Mouse (Mus musculus) embryo, embryonic 11.5 days (tissue): ENCODE measurements around the gene Samhd1.

Experiments
- DNase-seq: peaks from one replicate; pipeline ENCODE4 v3.0.0-alpha.2; 2012; ENCODE audit warnings: low read depth, low spot score

Samhd1 gene

DNA sequence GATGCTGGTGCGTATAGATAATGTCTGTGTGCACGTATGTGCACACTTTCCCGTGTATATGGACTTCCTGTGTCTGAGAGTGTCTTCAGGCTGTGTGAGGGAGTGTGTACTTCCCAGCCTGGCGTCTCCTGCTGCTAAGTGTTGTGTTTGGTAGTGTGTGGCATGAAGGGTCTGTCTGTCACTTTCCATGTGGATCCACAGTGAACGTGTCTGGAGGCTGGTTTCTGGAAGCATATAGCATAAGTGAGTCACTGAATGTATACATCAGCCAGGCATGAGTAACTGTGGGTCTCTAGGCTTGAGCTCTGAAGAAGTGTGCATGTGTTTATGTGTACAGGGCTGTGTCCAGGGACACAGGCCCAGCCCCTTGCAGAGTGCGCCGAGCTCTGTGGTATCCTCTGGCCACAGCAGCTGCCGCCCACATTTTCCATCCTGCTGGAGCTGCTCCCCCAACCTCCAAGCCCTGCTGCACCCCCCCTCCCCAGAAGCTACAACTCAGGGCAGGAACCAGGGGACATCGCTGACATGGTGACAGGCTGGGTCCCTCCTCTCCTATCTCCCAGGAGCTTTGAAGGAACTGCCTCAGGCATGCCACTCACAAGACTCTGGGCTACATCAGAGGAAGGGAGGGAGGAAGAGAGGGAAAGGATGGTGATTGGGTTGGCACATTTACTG lies 61.5 kb downstream of the Samhd1 start:
- no peak for DNase-seq

DNA sequence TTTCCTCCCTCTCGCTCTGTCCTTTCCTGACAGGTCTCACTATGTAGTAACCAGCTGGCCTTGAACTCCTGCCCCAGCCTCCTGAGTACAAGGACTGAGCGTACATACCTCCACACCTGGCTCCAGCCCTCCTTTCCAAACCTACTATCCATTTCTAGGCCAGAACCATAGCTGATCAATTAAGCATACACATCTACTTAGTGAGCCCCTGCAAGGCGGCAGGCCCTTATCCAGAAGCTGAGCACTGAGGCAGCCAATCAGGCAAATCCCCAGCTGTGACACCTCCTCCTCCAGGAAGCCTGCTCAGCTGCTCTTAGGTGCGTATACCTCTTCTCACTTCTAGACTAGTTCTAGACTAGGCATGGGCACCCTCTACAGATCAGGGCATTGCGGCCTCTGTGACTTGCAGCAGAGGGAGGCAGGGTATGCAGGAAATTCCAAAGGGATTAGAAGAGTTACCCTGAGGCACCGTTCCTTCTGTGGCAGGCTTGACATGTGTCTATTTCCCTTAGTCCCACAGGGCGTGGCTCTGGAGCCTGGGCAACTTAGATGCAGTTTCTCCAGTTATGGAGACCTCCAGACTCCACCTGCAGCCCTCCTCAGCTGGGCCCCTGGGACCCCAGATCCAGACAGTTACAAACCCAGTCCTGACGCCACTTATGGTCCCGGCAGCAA lies 62.6 kb downstream of the Samhd1 start:
- DNase-seq: no peak

DNA sequence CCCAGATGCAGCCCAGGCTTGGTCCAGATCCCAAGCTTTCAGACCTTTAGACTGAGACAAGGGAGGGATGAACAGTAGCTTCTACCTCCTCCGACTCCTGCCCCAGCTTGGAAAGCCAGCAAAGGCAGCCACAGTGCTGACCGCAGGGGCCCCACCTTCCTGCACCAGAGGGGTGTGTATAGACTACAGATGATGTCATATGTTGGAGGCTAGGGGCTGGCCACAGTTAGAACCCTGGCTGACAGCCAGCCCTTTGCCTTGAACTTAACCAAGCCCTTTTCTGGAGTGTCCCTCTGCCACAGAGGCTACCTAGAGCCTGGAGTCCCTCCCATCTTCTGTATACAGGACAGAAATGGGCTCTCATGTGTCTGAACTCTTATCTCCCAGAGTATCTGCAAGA lies 63.5 kb downstream of the Samhd1 start:
- DNase-seq: no peak

DNA sequence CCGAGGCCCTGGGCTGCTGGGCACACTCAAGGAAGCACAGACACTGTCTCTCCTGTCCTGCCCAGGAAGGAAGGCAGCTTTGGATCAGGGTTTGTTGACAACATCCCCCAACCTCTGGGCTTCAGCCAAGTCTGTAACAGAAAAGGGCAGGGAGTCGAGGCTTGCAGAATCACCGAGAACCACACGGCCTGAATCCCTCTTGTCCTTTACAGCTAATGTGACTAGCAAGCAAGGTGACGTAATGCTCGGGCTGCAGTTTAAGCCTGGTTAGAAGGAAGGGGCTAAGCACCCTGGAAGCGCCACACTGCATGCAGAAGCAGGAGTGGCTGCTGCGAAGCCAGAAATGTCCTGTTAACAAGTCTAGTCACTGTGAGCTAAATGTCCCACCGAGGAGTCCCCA lies 64.7 kb downstream of the Samhd1 start:
- DNase-seq: no peak

DNA sequence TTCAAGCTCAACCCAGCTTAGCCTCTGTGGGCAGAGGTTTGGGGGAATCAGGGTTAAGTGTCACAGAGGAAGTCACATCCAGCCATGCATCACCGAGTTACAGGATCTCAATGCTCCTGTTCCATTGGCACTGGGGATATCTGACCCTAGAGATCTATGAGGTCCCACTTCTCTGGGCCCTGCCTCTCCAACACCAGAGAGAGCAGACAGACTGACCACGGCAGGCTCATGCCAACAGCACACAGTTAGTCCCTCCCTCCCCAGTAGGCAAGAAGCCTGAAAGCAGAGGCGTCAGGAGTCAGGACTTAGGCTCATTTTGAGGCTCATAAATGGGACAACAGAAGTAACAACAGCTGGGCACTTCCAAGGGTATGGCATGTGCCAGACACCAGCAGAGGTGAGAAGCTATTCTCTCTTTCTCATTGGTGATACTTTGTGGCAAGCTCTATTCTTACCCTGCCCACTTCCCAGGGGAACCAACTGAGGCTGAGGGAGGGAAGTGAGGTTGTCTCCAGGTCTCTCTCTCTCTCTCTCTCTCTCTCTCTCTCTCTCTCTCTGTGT lies 65.2 kb downstream of the Samhd1 start:
- DNase-seq: no peak

DNA sequence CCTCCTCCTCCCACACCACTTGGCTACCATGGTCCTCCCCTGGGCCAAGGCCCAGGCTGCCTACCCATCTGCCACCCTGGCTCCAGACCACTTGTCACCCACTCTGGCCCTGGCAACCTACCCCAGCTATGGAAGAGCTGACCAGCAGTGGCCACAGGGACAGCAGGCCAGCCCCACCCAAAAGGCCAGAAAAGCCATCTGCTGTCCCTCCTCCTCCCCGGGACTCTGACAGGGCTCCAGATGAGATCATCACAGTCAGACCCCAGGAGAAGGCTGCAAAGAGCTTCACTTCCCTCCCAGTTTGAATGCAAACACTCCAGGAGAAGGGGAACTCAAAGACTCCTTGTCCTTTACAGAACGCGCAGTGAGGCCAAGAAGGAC lies 65.7 kb downstream of the Samhd1 start:
- no peak for DNase-seq

DNA sequence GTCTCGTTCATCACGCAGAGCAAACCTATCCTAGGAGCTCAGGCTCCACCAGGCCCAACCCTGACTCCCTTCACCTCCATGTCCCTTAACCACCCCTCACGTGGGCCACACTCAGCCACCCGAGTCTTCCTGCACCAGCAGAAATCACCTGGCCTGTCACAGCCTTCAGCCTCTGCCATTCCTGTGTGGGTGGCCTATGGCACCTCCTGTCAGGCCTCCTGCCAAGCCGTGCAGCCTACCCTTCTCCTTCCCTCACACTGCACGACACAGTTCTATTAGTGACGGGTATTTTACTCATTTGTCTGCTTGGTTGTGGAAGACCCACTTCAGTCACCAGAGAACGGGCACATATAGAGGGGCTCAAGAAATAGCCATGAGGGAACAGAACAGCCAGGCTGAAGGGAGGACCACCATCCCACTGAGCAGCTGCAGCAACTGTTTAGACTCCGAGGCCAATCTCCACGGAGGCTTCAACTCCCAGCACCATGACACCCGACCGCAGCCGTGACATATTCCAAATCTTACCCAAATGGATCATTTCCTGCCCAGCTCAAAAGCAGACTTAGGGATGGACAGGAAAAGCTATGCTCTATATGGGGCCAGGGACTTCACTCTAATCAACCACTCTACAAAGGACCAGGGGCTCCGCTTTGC lies 66.2 kb downstream of the Samhd1 start:
- no peak for DNase-seq

DNA sequence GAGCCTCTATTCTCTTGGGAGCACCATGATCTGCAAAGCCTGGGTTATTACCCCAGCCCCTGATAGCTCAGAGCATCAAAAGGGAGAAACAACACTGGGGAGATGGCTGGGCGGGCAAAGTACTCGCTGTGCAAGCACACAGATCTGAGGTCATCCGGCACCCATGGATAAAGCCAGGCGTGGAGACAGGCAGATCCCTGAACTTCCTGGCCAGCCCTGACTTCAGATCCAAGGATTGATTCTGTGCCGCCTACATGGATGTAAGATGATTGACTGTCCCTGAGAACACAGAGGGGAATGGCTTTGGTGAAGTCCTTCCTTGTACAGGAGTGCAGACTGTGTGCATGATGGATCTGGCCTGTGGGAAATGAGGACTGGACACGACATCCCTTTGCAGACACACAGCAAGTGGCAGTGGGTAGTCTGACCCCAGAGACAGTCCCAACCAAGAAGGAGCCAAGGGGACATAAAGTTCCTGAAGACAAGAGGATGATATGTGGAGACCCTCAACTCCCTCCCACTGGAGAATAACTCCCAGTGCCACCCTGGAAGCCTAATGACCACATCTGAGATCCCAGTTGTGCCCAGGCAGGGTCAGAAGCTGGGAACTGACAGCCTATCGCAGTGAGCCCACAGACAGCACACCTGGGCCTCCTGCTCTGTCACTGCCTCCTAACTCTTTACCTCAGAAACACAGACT lies 68.2 kb downstream of the Samhd1 start:
- DNase-seq: no peak

DNA sequence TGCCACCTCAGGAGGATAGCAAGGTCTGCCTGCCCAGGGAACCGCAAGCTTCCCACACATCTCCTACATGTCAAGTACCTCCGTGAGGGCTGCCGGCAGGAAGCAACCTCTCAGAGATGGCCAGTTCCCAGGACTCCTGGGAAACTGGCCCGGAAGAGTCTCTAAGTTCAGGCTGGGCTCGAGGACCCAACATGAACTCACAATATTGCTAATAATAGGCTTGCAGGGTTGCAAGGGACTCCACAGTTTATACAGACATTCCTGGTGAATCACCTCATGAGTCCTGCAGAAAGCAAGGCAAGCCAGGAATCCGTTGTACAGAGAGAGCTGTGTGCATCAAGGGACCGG lies 69.2 kb downstream of the Samhd1 start:
- no peak for DNase-seq

DNA sequence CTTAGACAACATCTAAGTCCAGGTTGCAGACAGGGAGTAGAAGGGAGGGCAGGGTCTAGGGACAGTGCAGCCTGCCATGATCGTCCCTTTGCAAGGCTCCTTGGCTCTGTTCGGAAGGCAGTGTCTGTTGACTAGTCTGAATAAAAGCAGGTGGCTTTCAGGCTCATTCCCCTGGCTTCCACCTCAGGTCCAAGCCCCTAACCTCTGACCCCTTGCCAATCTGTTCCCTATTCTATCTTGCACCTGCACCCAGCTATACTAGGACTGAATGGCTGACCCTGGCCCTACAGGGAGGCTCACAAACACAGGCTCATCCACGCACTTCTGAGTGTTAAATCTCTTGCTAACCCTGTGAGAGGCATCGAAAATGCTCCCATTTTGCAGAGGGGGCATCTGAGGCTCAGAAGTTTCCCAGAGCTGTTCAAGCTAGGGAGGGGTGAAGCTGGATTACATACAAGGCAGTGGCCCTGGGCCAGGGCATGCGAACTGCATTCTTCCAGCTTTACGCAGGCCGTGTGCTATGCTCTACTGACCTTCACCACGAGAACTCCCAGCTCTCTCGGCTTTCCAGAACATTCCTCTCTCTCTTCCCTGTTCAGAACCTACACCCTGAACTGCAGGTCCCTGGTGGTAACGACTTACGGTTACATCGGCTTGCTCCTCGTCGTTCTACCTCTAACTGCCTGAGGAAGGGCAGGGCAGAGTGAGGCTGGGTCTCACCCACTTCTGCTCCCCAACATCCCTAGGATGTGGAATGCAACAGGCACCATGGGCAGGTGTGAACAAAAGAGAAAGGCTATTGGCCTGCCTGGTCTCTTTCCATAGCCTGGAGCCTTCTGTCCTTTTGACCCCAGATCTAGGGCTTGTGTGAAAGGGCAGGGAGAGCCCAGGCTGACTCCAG lies 69.8 kb downstream of the Samhd1 start:
- DNase-seq: no peak

DNA sequence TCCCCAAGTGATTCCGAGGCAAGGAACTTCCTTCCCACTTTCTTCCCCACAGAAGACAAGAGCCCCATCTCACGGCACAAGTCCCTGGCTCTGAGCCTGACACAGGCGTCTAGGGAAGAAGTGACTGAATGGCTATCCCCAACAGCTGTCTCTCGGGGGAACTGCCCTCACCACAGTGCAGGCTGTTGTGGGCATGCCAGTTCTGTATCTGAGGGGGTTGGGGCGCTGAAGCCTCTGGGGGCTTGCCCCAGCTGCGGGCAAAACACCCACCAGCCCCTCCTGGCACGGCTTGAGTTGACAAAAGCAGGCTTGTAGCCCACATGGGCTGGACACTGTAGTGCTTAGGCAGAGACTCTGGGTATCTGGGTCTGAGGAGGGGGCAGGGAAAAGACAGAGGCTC lies 70.9 kb downstream of the Samhd1 start:
- no peak for DNase-seq

DNA sequence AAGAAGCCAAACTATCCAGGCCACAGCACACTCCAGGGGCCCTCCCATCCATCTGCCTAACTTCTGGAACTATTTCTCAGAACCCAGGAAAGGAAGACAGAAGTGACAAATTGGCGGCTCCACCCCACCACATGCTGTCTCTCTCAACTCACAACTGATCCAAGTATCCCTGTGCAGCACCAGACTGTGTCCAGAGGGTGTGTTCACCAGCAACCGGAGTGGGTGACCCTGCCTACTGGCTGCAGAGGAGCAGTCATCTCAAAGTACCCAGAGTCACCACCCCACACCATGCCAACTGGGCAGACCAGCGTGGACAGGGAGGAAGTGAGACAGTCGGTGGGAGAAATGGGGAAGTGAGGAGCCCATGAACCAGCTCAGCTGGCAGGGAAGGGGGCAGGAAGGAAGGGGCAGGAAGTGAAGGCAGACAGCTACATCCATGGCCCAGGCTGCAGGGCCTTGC lies 71.8 kb downstream of the Samhd1 start:
- no peak for DNase-seq

DNA sequence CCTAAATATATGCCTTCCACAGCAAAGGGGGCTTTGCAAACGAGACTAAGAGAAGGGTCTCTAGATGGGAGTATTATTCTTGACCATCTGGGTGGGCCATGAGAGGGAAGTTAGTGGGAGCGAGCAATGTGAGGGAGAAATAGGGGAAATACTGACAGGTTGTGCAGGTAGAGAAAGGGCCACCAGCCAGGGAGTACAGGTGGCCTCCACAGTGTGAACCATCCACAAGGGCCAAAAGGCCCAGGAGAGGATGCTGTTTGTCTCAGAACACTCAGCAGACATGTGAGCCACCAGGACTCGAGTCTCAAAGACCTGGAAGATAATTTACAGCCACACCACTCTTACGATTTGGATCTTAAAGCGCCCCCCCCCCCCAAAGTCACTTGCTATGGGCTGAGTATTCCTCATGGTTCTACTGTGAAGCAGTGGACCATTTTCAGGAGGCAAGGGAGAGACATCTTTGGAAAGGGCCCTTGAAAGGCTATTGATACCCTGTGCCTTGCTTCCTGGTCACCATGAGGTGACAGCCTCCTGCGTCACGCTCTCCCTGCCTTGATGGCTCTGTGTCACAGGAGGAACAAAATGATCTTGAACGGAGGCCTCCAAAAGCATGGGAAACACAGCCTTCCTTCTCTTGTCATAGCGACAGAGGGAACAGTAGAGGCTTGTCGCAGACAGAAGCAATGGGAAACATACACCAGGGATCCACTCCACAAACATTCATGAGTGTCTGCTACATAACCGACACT lies 74.3 kb downstream of the Samhd1 start:
- no peak for DNase-seq

DNA sequence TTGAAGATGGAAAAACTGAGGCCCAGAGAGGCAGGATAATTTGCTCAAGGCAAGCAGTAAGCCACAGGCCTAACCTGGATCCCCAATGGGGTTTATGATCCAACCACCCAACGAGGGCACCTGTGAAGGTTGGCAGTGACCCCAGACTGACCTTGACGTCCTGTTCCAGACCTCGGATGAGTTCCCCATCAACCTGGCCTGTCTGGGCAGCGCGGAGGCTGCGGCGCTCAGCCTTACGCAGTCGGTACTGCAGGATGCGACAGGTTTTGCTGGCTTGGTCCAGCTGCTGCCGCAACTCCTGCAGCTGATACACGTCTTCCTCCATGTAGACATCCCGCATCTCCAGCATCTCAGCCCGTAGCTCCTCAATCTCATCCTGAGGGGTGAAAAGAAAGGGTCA lies 75.0 kb downstream of the Samhd1 start:
- no peak for DNase-seq

DNA sequence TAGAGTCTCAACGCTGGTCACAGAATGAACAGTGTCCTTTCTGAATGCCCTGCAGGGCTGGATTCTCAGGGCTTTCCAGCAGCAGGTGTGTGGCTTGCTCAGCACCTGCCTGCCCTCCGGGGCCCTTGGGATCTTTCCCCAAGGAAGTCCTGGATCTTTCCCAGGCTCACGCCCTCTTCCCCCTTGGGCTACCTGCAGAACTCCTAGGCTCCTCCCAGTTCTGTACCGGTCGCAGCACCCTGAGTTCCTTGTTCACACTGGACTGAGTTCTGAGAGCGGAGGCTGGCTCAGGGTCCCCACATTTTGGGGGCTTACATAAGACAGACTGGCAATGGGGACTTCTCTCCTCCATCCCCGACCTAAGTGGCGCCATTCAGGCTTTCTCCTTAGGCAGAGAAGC lies 75.9 kb downstream of the Samhd1 start:
- no peak for DNase-seq

DNA sequence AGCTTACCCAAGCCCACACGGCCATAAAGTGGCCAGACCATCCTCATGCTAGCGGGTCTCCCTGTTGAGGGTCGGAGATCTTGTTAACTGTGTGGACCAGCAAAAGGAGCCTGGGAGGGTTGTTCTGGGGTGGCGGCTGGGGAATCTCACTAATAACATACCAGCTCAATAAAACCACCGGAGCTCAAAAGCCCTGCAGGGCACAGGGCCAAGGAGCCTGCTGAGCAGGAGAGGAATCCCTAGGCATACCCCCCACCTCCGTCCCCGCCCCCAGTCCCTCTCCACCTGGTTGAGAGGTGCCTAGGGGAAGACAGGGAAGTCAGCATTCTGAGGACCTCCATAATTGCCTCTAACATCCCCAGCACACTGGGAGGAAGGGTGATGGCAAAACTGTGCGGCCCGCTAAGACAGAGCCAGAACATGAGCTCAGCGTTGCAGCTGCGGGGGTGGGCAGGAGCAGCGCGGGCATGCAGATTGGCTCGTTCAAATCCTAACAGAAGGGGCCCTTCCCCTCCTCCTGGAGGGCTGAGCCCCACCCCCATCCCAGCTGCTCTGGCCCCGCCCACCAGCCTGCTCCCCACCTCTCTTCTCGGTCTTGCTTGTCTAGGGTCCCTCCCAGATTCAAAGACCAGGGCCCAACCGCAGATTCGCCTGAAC lies 76.6 kb downstream of the Samhd1 start:
- peak; percentile 64 for DNase-seq

DNA sequence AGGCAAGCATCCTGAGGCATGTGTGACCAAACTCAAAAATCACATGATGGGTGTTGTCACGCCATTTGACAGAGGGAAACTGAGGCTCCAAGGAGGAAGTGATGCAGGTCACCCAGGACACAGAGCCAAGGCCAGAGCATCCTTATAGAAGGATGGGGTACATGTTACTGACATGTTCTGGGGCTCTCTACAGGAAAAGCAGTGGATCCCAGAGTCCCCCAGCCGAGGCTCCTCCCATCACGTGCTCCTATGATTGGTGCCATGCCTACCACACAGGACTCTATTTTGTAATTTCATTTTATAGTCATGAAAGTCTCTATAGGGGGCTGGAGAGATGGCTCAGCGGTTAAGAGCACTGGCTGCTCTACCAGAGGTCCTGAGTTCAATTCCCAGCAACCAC lies 77.3 kb downstream of the Samhd1 start:
- no peak for DNase-seq

DNA sequence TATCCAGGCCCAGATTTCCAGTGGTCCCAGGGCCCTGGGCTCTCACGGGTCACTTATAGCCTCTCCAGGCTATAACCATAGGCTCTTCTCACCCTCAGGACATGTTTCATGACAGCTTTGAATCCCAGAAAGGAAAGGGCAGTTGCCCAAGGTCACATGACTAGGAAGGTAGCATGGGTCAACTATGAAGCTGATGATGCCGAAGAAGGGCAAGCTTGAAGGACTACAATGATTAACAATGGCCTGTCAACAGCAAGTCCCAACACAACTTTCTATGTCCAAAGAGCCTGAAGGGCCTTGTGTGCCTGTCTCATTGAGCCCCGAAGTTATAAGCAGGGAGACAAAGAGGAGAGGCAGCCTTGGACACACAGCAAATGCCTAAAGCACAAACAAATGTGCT lies 77.9 kb downstream of the Samhd1 start:
- no peak for DNase-seq

DNA sequence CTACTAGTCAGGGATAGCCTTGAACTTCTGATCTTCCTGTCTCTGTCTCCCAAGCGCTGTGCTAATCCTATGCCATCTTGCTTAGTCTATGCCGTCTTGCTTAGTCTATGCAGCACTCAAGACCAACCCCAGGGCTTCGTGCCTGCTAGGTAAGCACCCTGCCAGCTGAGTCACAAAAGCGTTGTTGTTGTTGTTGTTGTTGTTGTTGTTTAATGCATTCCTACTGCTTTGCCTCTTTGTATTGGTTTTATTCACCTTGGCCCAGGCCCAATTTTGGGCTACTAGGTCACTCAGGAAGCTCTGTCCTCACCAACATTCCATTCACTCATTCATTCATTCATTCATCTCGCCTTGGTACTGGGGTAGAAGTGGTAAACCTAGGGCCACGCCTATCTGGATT lies 79.3 kb downstream of the Samhd1 start:
- no peak for DNase-seq

DNA sequence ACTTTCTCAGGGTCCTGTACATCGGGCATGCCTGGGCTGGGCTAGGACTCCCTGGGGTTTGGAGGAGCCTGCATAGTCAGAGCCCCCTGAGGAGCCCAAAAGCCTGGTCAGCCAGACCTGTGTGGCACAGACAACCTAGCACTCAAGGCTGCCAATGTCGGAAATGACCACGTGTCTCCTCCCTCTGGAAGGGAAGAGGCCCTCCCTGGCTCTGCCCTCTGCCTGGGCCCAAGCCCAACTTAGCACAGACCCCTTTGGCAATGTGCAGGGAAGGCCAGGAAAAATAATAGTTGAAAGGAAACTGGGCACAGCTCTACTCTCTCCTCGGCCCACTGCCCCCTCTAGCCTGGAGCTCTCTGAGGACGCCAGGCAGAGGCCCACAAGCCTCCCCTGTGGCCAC lies 80.2 kb downstream of the Samhd1 start:
- DNase-seq: no peak
